Mouse (Mus musculus) lung, postnatal 0 days (tissue): Measurements from ENCODE around the gene Ugt1a5.

Experiments
- CTCF ChIP-seq: IDR thresholded peaks from 2 replicates; pipeline ENCODE4 v1.5.1; 2016; ENCODE audit warnings: antibody characterized with exemption, mild to moderate bottlenecking
- EP300 ChIP-seq: IDR thresholded peaks from 2 replicates; pipeline ENCODE4 v1.6.1; 2016; ENCODE audit warnings: antibody characterized with exemption, mild to moderate bottlenecking, control low read depth

DNA sequence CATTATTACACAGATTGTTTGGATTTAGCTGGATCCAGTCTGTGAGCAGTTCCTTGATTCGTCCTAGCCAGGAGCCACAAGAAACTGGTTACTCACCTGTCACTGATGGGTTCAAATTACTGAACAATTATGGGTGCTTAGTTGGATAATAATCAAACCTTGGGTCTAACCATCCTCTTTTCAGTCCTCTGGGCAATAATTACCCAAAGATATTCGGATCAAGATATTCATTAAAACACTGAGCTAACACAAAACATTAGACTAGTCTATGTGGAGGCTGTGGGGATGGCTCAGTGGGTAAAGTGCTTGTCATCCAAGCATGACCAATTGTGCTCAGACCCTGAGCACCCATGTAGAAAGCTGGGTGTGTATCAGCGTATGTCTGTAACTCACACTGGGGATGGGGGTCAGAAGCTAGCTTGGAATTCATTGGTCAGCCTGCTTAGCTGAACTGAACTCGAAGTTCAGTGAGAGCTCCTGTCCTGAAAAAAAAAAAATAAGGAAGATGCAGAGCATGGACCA is 70.1 kb downstream of the Ugt1a5 start:
- TF ChIP-seq EP300 (no peak), CTCF (no peak)
